ENCODE assay signal across 2 mouse cellular contexts in the genomic region with DNA sequence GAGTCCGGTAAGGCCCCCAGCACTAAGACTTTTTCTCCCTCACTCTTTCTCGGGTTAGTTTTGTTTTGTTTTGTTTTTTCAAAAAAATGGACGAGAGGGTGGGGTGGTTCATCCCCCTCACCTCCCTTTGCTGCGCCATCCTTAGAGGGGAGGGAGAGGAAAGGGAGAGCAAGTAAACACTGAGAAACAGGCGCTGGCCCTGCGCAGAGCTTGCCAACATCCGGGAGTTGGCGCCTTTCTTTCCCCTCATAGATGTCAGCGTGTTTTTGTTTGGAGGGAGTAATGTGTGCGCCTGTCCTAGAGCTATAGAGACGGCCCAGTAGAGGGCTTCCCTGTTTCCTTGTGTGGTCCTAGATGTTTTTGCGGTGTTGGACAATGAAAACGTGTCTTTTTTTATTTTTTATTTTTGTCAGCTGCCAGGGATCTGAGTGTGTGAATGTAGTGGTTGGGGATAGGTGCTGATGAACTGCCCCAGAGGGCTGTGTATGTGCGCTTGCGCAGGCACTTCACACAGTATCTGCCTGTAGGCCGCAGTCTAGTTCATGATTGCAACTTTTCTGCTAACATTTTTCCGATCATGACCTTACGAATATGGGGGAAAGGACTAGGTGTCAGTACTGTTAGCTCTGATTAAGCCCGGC.
TF ChIP-seq lines count a peak whose summit lies in the region.

No protein-coding gene starts in this region.

TF ChIP-seq in C2C12, 6 proteins besides CTCF, POLR2A, EP300 and RAD21 (continued from another document):
- TF ChIP-seq FOSL1 (IDR thresholded peaks at IDR 0.05; ENCODE audit: insufficient read depth, low read length, poor library complexity, severe bottlenecking) = no peak

TF ChIP-seq in myocyte, 11 proteins besides CTCF, POLR2A, EP300 and RAD21 (continued from another document):
- TF ChIP-seq USF1 (IDR thresholded peaks at IDR 0.05; ENCODE audit: low read depth) (no peak), MYOD1 (IDR thresholded peaks at IDR 0.05; ENCODE audit: control insufficient read depth in 1 of 3, insufficient read length in 2 of 3, low read depth in 2 of 3) (no peak), POLR2AphosphoS2 (IDR thresholded peaks at IDR 0.05; ENCODE audit: insufficient read length, low read depth) (no peak), MYOG (IDR thresholded peaks at IDR 0.05; ENCODE audit: control insufficient read depth in 1 of 3, insufficient read depth in 1 of 3, insufficient read length in 2 of 3, low read depth in 2 of 3) (no peak), TCF12 (IDR thresholded peaks at IDR 0.05; ENCODE audit: insufficient read depth, poor library complexity, severe bottlenecking) (no peak), SRF (IDR thresholded peaks at IDR 0.05; ENCODE audit: control insufficient read depth, insufficient read length, low read depth) (no peak), TCF3 (IDR thresholded peaks at IDR 0.05; ENCODE audit: insufficient read length, low read depth) (no peak), REST (IDR thresholded peaks at IDR 0.05; ENCODE audit: insufficient read depth, insufficient read length) (no peak)
